ENCODE assay signal across 7 mouse cellular contexts in the genomic region with DNA sequence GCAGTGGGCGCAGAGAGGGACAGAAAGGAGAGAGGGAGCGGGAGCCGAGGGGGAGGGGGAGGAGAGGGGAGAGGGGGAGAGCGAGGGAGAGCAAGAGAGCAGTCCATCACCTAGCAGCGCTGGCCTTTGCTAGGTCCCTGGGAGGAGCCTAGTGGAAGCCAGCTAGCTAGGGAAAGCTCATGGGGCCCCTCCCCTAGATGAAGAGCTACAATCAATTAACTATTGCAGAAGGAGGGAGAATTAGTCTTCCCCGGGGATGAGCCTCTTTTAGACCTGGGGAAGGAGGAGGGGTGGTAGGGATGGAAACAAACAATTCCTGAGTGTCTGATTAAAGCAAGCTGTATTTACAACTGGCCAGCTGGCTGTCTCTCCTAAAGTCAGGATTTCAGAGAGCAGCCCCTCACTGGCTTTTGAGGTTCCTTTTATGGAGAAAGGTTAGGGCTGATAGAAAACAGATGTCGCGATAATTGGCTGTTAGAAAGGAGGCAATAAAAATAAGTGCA. TPM values are rescaled to one million over a fixed set of nuclear protein-coding genes. Genes with fewer than 3 reads are reported as not detected.
DNase-seq lines count a peak whose midpoint lies in the region; ATAC-seq and TF ChIP-seq lines count a peak whose summit lies in the region.

No protein-coding gene starts in this region.

- H3K27me3 ChIP-seq in midbrain, embryonic 10.5 days (ENCODE audit: low read depth, poor library complexity, severe bottlenecking): peaks cover 16% of the 10 kb centered on the region; the same call in 1 of the 2 replicates
- H3K27me3 ChIP-seq in midbrain, postnatal 0 days (ENCODE audit: insufficient read depth, low read length): no peaks in the 10 kb centered on the region
- H3K27me3 ChIP-seq in heart, embryonic 13.5 days (replicated peaks): peaks cover 34% of the 10 kb centered on the region

- no peak; the same call in 1 of the 2 replicates for ATAC-seq in midbrain, postnatal 0 days (ENCODE audit: low FRiP score)
- ATAC-seq in heart, embryonic 13.5 days (ENCODE audit: extremely low read depth, insufficient number of reproducible peaks, low FRiP score, low TSS enrichment): no peak

- no peak overlapping the region for H3K9ac ChIP-seq in midbrain, postnatal 0 days (replicated peaks; ENCODE audit: low read length, poor library complexity, severe bottlenecking)
- H3K9ac ChIP-seq in heart, embryonic 13.5 days: peak overlapping the region; percentile 66

- H3K36me3 ChIP-seq in midbrain, embryonic 10.5 days: peaks cover under 1% of the 10 kb centered on the region; the same call in 1 of the 2 replicates
- H3K36me3 ChIP-seq in midbrain, postnatal 0 days (ENCODE audit: insufficient read depth, low read length): no peaks in the 10 kb centered on the region
- H3K36me3 ChIP-seq in heart, embryonic 13.5 days: peaks cover under 1% of the 10 kb centered on the region; the same call in 1 of the 2 replicates

- H3K4me3 ChIP-seq in midbrain, embryonic 10.5 days: peak overlapping the region; percentile 20; the same call in 1 of the 2 replicates
- H3K4me3 ChIP-seq in midbrain, postnatal 0 days (ENCODE audit: low read depth, low read length): no peak overlapping the region
- no peak overlapping the region for H3K4me3 ChIP-seq in heart, embryonic 13.5 days

- no peak for TF ChIP-seq CTCF in midbrain, postnatal 0 days (IDR thresholded peaks at IDR 0.05)

- no peak overlapping the region; the same call in 1 of the 2 replicates for H3K4me2 ChIP-seq in midbrain, postnatal 0 days (ENCODE audit: low read depth, low read length, poor library complexity, severe bottlenecking)
- peak overlapping the region; percentile 20; the same call in 1 of the 2 replicates for H3K4me2 ChIP-seq in heart, embryonic 13.5 days

- peak; percentile 45 for DNase-seq in midbrain, embryonic 10.5 days (ENCODE audit: low spot score)
- DNase-seq in midbrain, postnatal 0 days (ENCODE audit: low spot score): no peak
- peak; percentile 41 to 50 for DNase-seq in lung, adult 18-20 months
- peak; percentile 52 for DNase-seq in testis, postnatal 14 days (ENCODE audit: low spot score)
- no peak for DNase-seq in left cerebral cortex, adult 11 months (ENCODE audit: low spot score)
- no peak for DNase-seq in cerebellum, postnatal 4 days (ENCODE audit: low spot score in 2 of 2)

- H3K9me3 ChIP-seq in midbrain, embryonic 10.5 days (replicated peaks): no peaks in the 10 kb centered on the region
- no peaks in the 10 kb centered on the region for H3K9me3 ChIP-seq in midbrain, postnatal 0 days (ENCODE audit: low read length)
- H3K9me3 ChIP-seq in heart, embryonic 13.5 days: no peaks in the 10 kb centered on the region

- 8% methylated on average over 8 of the region's 8 CpGs for WGBS in midbrain, embryonic 10.5 days
- 21% methylated on average over 7 of the region's 8 CpGs for WGBS in midbrain, postnatal 0 days
- WGBS in heart, embryonic 13.5 days: 10% methylated on average over 6 of the region's 8 CpGs

- 0 out of 2 replicates have a peak overlapping the region, but pooled peaks have one; percentile 23 for H3K27ac ChIP-seq in midbrain, embryonic 10.5 days (replicated peaks)
- H3K27ac ChIP-seq in midbrain, postnatal 0 days (ENCODE audit: low read depth, low read length): no peak overlapping the region
- no peak overlapping the region for H3K27ac ChIP-seq in heart, embryonic 13.5 days (replicated peaks)

- peaks cover 32% of the 10 kb centered on the region for H3K4me1 ChIP-seq in midbrain, embryonic 10.5 days
- H3K4me1 ChIP-seq in midbrain, postnatal 0 days (ENCODE audit: insufficient read depth, low read length): no peaks in the 10 kb centered on the region; the same call in 1 of the 2 replicates
- peaks cover 32% of the 10 kb centered on the region for H3K4me1 ChIP-seq in heart, embryonic 13.5 days

RNA-seq across cellular contexts. Expression of a gene that starts 1.5 kb away (rescaled TPM):
- 15.4 and 17.1 TPM in 2 replicates for polyA plus RNA-seq in midbrain, embryonic 10.5 days (2016; fragmentation: Nextera tagmentation; extraction: Ambion mirVana)
- total RNA-seq in midbrain, postnatal 0 days (2014; rRNA removed): 7.8 and 10.5 TPM in 2 replicates
- 4.3 and 4.4 TPM in 2 replicates for polyA plus RNA-seq in midbrain, postnatal 0 days (2015; fragmentation: Nextera tagmentation; extraction: Ambion mirVana)
- 13.1 and 13.8 TPM in 2 replicates for polyA plus RNA-seq in heart, embryonic 13.5 days (2015; fragmentation: Nextera tagmentation; extraction: Ambion mirVana)

RNA-seq across cellular contexts. Expression of a gene that starts 10.4 kb away (rescaled TPM):
- polyA plus RNA-seq in midbrain, embryonic 10.5 days (2016; fragmentation: Nextera tagmentation; extraction: Ambion mirVana): 1.2 and 1.3 TPM in 2 replicates
- total RNA-seq in midbrain, postnatal 0 days (2014; rRNA removed): 0.99 TPM in 1 of 2 replicates, not detected in the other
- polyA plus RNA-seq in midbrain, postnatal 0 days (2015; fragmentation: Nextera tagmentation; extraction: Ambion mirVana): 0.63 TPM in 1 of 2 replicates, not detected in the other
- polyA plus RNA-seq in heart, embryonic 13.5 days (2015; fragmentation: Nextera tagmentation; extraction: Ambion mirVana): 1.2 TPM in 2 replicates

RNA-seq across cellular contexts. Expression of a gene that starts 16.0 kb away (rescaled TPM):
- polyA plus RNA-seq in midbrain, embryonic 10.5 days (2016; fragmentation: Nextera tagmentation; extraction: Ambion mirVana): 0.42 TPM in 1 of 2 replicates, not detected in the other
- not detected in 2 replicates for total RNA-seq in midbrain, postnatal 0 days (2014; rRNA removed)
- polyA plus RNA-seq in midbrain, postnatal 0 days (2015; fragmentation: Nextera tagmentation; extraction: Ambion mirVana): 0.81 TPM in 1 of 2 replicates, not detected in the other
- not detected in 2 replicates for polyA plus RNA-seq in heart, embryonic 13.5 days (2015; fragmentation: Nextera tagmentation; extraction: Ambion mirVana)

RNA-seq across cellular contexts. Expression of a gene that starts 16.1 kb away (rescaled TPM):
- polyA plus RNA-seq in midbrain, embryonic 10.5 days (2016; fragmentation: Nextera tagmentation; extraction: Ambion mirVana): 305 and 352 TPM in 2 replicates
- 66.6 and 79.1 TPM in 2 replicates for total RNA-seq in midbrain, postnatal 0 days (2014; rRNA removed)
- 200 and 218 TPM in 2 replicates for polyA plus RNA-seq in midbrain, postnatal 0 days (2015; fragmentation: Nextera tagmentation; extraction: Ambion mirVana)
- polyA plus RNA-seq in heart, embryonic 13.5 days (2015; fragmentation: Nextera tagmentation; extraction: Ambion mirVana): 505 and 535 TPM in 2 replicates

RNA-seq across cellular contexts. Expression of a gene that starts 19.0 kb away (rescaled TPM):
- 0.05 and 0.07 TPM in 2 replicates for polyA plus RNA-seq in midbrain, embryonic 10.5 days (2016; fragmentation: Nextera tagmentation; extraction: Ambion mirVana)
- 0.24 and 0.82 TPM in 2 replicates for total RNA-seq in midbrain, postnatal 0 days (2014; rRNA removed)
- polyA plus RNA-seq in midbrain, postnatal 0 days (2015; fragmentation: Nextera tagmentation; extraction: Ambion mirVana): 0.90 and 0.99 TPM in 2 replicates
- polyA plus RNA-seq in heart, embryonic 13.5 days (2015; fragmentation: Nextera tagmentation; extraction: Ambion mirVana): 0.05 and 0.20 TPM in 2 replicates

Comparison
In these comparisons a context has a peak if more than half of its experiments do, and no peak if none do; other contexts are left out.
1. DNase-seq: peak in midbrain, embryonic 10.5 days (single experiment), lung, adult 18-20 months (2 of 2) and testis, postnatal 14 days (single experiment); none in midbrain, postnatal 0 days (single experiment), left cerebral cortex, adult 11 months (single experiment) and cerebellum, postnatal 4 days (0 of 2).